Mouse (Mus musculus) gastrocnemius, adult 8-10 months (tissue): ENCODE measurements at regions not wholly inside any gene's neighbourhood (a gene's known extent, or its start where the extent isn't known, plus 50 kb on each side); places are given as distances from the start of the nearest gene placed in this dataset.

Experiments
- DNase-seq, 2 experiments: peaks; one replicate each; pipeline ENCODE4 v3.0.0; 2022; ENCODE audit warnings: low spot score in 2 of 2

- DNase-seq = no peak
These were observed 185.7 kb upstream of the Id4 start for GRCm38 (mm10) chr13:48075315-48075714.

- no peak for DNase-seq
These were observed 182.8 kb upstream of the Id4 start for GRCm38 (mm10) chr13:48078214-48078613.

- DNase-seq = no peak
These were observed 177.7 kb upstream of the Id4 start for GRCm38 (mm10) chr13:48083294-48083693.

GRCm38 (mm10) chr13:48083807-48084206 is 177.2 kb upstream of the Id4 start:
- no peak for DNase-seq

- no peak for DNase-seq
These were observed 166.6 kb upstream of the Id4 start for GRCm38 (mm10) chr13:48094275-48095035.

GRCm38 (mm10) chr13:48102156-48102555 is 158.9 kb upstream of the Id4 start:
- DNase-seq = no peak

- no peak for DNase-seq
These were observed 158.5 kb upstream of the Id4 start for GRCm38 (mm10) chr13:48102576-48102975.

GRCm38 (mm10) chr13:48104766-48105165 is 156.3 kb upstream of the Id4 start:
- DNase-seq = no peak

GRCm38 (mm10) chr13:48106946-48107345 is 154.1 kb upstream of the Id4 start:
- DNase-seq = no peak

- no peak for DNase-seq
These were observed 145.1 kb upstream of the Id4 start for GRCm38 (mm10) chr13:48115890-48116289.

GRCm38 (mm10) chr13:48126582-48126981 is 134.4 kb upstream of the Id4 start:
- DNase-seq = no peak

GRCm38 (mm10) chr13:48130724-48131123 is 130.3 kb upstream of the Id4 start:
- peak in 1 of 2 experiments; percentile 23 for DNase-seq

- no peak for DNase-seq
These were observed 129.3 kb upstream of the Id4 start for GRCm38 (mm10) chr13:48131681-48132080.

- no peak for DNase-seq
These were observed 115.1 kb upstream of the Id4 start for GRCm38 (mm10) chr13:48145976-48146375.

GRCm38 (mm10) chr13:48147061-48147460 is 114.0 kb upstream of the Id4 start:
- DNase-seq = no peak

GRCm38 (mm10) chr13:48153248-48153647 is 107.8 kb upstream of the Id4 start:
- no peak for DNase-seq

GRCm38 (mm10) chr13:48153684-48154413 is 107.2 kb upstream of the Id4 start:
- no peak for DNase-seq

- no peak for DNase-seq
These were observed 106.5 kb upstream of the Id4 start for GRCm38 (mm10) chr13:48154414-48155105.

- DNase-seq = no peak
These were observed 101.8 kb upstream of the Id4 start for GRCm38 (mm10) chr13:48159020-48159910.

GRCm38 (mm10) chr13:48160161-48160560 is 100.9 kb upstream of the Id4 start:
- no peak for DNase-seq

- no peak for DNase-seq
These were observed 99.7 kb upstream of the Id4 start for GRCm38 (mm10) chr13:48161339-48161738.
